In the genomic region with DNA sequence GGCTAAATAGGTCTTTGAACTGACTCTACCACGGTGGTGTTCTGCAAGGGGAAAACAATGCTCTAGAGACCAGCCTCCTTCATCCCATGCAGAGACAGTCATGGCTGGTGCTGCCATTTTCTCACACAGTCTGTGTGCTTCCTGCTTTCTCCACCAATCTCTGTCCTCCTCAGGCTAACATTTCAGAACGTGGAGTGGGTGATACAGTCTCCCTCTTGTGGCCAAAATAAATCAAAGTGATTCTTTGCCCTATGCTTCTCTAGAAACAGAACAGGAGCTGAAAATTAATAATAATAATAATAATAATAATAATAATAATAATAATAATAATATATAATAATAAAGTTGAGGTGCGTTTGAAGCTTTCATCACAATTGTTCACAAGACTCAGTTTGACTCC, we compare ENCODE assay signal across 15 mouse cellular contexts.
DNase-seq lines count a peak whose midpoint lies in the region; ATAC-seq and TF ChIP-seq lines count a peak whose summit lies in the region.
"Had no signal": no experiment of that assay in that cellular context is flagged by ENCODE, and none has a peak within 500 bp of the region (broad histone marks: within the 10 kb centered on the region; RNA-seq: fewer than 3 reads in every experiment).

No protein-coding gene starts in this region.

- TF ChIP-seq POLR2A in lung, adult 2 months (IDR thresholded peaks at IDR 0.05; ENCODE audit: borderline replicate concordance, extremely low read depth, low read depth, low read length) = no peak

- TF ChIP-seq CTCF in heart, postnatal 0 days (IDR thresholded peaks at IDR 0.05; ENCODE audit: low read depth) = peak; percentile 31; the same call in 1 of the 2 replicates
- TF ChIP-seq CTCF in lung, postnatal 0 days (IDR thresholded peaks at IDR 0.05) = peak; percentile 34; the same call in 1 of the 2 replicates
- no peak for TF ChIP-seq CTCF in lung, adult 2 months (IDR thresholded peaks at IDR 0.05; ENCODE audit: insufficient read depth, low read length)

- H3K4me3 ChIP-seq in heart, postnatal 0 days (ENCODE audit: low read depth, low read length) = no peak overlapping the region
- no peak overlapping the region for H3K4me3 ChIP-seq in lung, postnatal 0 days (ENCODE audit: low read depth, low read length)
- no peak overlapping the region for H3K4me3 ChIP-seq in lung, adult 2 months (replicated peaks; ENCODE audit: extremely low read depth, low read depth, low read length)
- H3K4me3 ChIP-seq: hindbrain, embryonic 10.5 days; limb, embryonic 13.5 days; midbrain, embryonic 12.5 days; neural tube, embryonic 15.5 days had no signal

- no peaks in the 10 kb centered on the region for H3K9me3 ChIP-seq in heart, postnatal 0 days (replicated peaks; ENCODE audit: control insufficient read depth, low read length)
- H3K9me3 ChIP-seq in lung, postnatal 0 days (ENCODE audit: low read length) = no peaks in the 10 kb centered on the region
- H3K9me3 ChIP-seq: hindbrain, embryonic 10.5 days; limb, embryonic 13.5 days; midbrain, embryonic 12.5 days; neural tube, embryonic 15.5 days had no signal

- no peak overlapping the region for H3K27ac ChIP-seq in heart, postnatal 0 days (ENCODE audit: low read depth)
- H3K27ac ChIP-seq in lung, postnatal 0 days (ENCODE audit: low read length) = no peak overlapping the region
- H3K27ac ChIP-seq: hindbrain, embryonic 10.5 days; limb, embryonic 13.5 days; midbrain, embryonic 12.5 days; neural tube, embryonic 15.5 days had no signal

- no peak overlapping the region for H3K9ac ChIP-seq in heart, postnatal 0 days (replicated peaks; ENCODE audit: low read depth, low read length)
- H3K9ac ChIP-seq in lung, postnatal 0 days (replicated peaks; ENCODE audit: low read depth) = no peak overlapping the region
- H3K9ac ChIP-seq: limb, embryonic 13.5 days; midbrain, embryonic 12.5 days; neural tube, embryonic 15.5 days had no signal

- WGBS in heart, postnatal 0 days = 70% methylated on average over 3 of the region's 3 CpGs
- WGBS in lung, postnatal 0 days = 76% methylated on average over 3 of the region's 3 CpGs
- 73% methylated on average over 3 of the region's 3 CpGs for whole genome bisulfite sequencing in lung, adult 2 months

- ATAC-seq in heart, postnatal 0 days (ENCODE audit: insufficient read depth, low read depth) = no peak
- ATAC-seq in lung, postnatal 0 days = no peak
- ATAC-seq: activated CD4-positive, CD25-positive, alpha-beta regulatory T cell, adult 4 months had no signal

- H3K4me2 ChIP-seq in heart, postnatal 0 days (ENCODE audit: low read depth, low read length) = no peak overlapping the region
- H3K4me2 ChIP-seq in lung, postnatal 0 days (replicated peaks; ENCODE audit: low read depth, low read length) = no peak overlapping the region
- H3K4me2 ChIP-seq: heart, embryonic 11.5 days; limb, embryonic 13.5 days; midbrain, embryonic 12.5 days; neural tube, embryonic 15.5 days had no signal

- no peaks in the 10 kb centered on the region for H3K4me1 ChIP-seq in heart, postnatal 0 days (ENCODE audit: control insufficient read depth, insufficient read depth)
- no peaks in the 10 kb centered on the region for H3K4me1 ChIP-seq in lung, postnatal 0 days (ENCODE audit: insufficient read depth, low read depth, low read length)
- H3K4me1 ChIP-seq in lung, adult 2 months (ENCODE audit: control insufficient read depth, insufficient read depth, low read length) = no peaks in the 10 kb centered on the region
- H3K4me1 ChIP-seq: hindbrain, embryonic 10.5 days; limb, embryonic 13.5 days; midbrain, embryonic 12.5 days; neural tube, embryonic 15.5 days had no signal

- no peak for DNase-seq in heart, postnatal 0 days (ENCODE audit: low spot score)
- DNase-seq in heart, adult 18-20 months = no peak
- DNase-seq in lung, postnatal 0 days (ENCODE audit: low spot score) = no peak
- DNase-seq in lung, adult 2 months = no peak
- DNase-seq in R1 (ENCODE audit: low read depth, low spot score) = peak; percentile 14
- DNase-seq in mesoderm, embryonic 11.5 days (ENCODE audit: low read depth, low spot score) = peak; percentile 4
- DNase-seq in left cerebral cortex, adult 8-10 months (ENCODE audit: low spot score in 2 of 2) = no peak
- DNase-seq: lung, postnatal 14 days; thymus, adult 2 months had no signal

- no peak for TF ChIP-seq EP300 in heart, postnatal 0 days (IDR thresholded peaks at IDR 0.05; ENCODE audit: low read depth)
- TF ChIP-seq EP300 in lung, postnatal 0 days (IDR thresholded peaks at IDR 0.05) = no peak

- H3K36me3 ChIP-seq in heart, postnatal 0 days (replicated peaks; ENCODE audit: control insufficient read depth, insufficient read depth, low read length) = no peaks in the 10 kb centered on the region
- no peaks in the 10 kb centered on the region for H3K36me3 ChIP-seq in lung, postnatal 0 days (ENCODE audit: insufficient read depth, low read length)
- H3K36me3 ChIP-seq: hindbrain, embryonic 10.5 days; limb, embryonic 13.5 days; midbrain, embryonic 12.5 days; neural tube, embryonic 15.5 days had no signal

- no peaks in the 10 kb centered on the region for H3K27me3 ChIP-seq in heart, postnatal 0 days (ENCODE audit: control insufficient read depth, insufficient read depth, low read length)
- no peaks in the 10 kb centered on the region for H3K27me3 ChIP-seq in lung, postnatal 0 days (replicated peaks; ENCODE audit: insufficient read depth, low read length)
- H3K27me3 ChIP-seq: limb, embryonic 13.5 days; midbrain, embryonic 12.5 days; neural tube, embryonic 15.5 days had no signal

Comparison
In these comparisons a context has a peak if more than half of its experiments do, and no peak if none do; other contexts are left out.
1. DNase-seq: peak in R1 (single experiment) and mesoderm, embryonic 11.5 days (single experiment); none in heart, postnatal 0 days (single experiment), heart, adult 18-20 months (0 of 2), lung, postnatal 0 days (single experiment), lung, adult 2 months (single experiment) and left cerebral cortex, adult 8-10 months (0 of 2).